Mouse (Mus musculus) brain, embryonic 14.5 days (tissue): ENCODE results near the gene Prkar2b. TPM values are rescaled to one million over a fixed set of nuclear protein-coding genes. Genes with fewer than 3 reads are reported as not detected.

Experiments used
- DNase-seq: peaks from one replicate; pipeline ENCODE4 v3.0.0-alpha.2; 2011; ENCODE audit warnings: low read depth
- CTCF ChIP-seq: fragments of 200-500 bp; IDR thresholded peaks from 2 replicates; pipeline ENCODE4 v1.5.1; 2012; ENCODE audit warnings: inconsistent platforms, mild to moderate bottlenecking, moderate library complexity, borderline replicate concordance; ENCODE audit not compliant: insufficient read depth, insufficient read length; ENCODE audit errors: extremely low read depth
- POLR2A ChIP-seq: fragments of 200-500 bp; IDR thresholded peaks from 2 replicates; pipeline ENCODE4 v1.6.1; 2012; ENCODE audit warnings: mild to moderate bottlenecking, inconsistent platforms, borderline replicate concordance; ENCODE audit not compliant: poor library complexity, insufficient read depth, insufficient read length, severe bottlenecking; ENCODE audit errors: extremely low read depth
- polyA plus RNA-seq: library from polyadenylated mRNA; depleted of rRNA; stranded (reverse); fragments of >200 nt; gene quantifications from 2 replicates; pipeline ENCODE4 v1.2.3, GENCODE M21; 2012; rRNA removed

The Prkar2b gene
- 66.0 and 93.4 TPM in 2 replicates for polyA plus RNA-seq

DNA sequence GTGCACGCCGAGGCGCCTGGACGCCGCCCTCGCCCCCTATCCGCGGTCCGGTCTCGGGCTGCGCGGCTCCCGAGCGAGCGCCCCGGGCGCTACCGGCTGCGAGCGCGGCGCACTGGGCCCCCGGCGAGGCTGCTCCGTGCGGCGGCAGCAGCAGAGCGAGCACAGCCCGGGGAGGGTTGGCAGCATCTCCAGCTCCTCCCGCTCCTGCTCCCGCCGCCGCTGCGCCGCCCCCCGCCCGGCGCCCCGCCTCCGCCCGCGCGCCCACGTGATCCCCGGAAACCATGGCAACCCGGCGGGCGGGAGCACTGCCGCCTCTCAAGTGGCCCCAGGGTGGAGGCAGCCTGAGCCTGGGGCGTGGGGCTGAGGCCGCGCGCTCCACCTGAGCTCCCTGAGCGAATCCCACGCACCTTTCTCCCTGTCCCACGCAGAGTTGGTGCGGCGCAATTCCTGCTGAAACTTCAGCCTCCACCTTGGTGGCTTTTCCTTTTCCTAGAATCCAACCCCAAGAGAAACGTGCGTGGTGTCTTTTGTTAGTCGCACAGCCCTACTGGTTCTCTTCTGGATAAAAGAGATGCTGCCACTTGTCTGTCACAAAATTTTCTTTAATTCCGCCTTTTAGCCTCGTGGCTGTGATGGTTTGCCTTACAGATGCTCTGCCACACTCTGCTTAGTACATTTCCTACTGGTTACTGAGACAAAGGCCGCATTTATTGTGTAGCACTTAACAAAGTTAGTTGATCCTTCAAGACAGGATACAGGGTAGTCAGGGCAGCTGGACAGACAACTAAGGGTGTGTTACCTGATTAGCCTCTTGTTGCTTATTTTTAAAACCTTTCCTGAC lies at the start of gene Prkar2b:
Gene Prkar2b, minus strand, starts transcription at position 207 of the 841 bp plus-strand sequence.
- TF ChIP-seq POLR2A = peak; percentile 96
- TF ChIP-seq CTCF = no peak
- DNase-seq = peak; percentile 97

DNA sequence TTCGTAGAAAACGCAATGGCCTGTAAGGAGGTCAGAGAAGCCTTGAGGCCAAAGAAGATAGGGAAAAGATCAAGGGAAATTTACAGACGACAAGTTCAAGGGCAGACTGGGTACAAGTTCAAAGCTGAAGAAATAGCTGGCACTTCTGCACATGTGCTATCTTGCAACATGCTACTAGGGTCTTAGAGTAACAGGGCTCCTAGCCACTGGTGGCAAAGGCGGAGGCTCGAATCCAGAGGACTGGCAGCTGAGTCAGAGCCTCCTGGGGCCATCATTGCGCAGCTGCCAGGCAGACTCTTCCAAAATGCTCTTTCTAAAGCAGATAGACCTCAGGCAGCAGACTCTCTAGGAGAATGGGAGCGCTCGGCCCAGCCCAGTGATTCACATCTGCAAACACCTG lies 48.1 kb upstream of the Prkar2b start:
- no peak for DNase-seq
- TF ChIP-seq CTCF (no peak), POLR2A (no peak)

DNA sequence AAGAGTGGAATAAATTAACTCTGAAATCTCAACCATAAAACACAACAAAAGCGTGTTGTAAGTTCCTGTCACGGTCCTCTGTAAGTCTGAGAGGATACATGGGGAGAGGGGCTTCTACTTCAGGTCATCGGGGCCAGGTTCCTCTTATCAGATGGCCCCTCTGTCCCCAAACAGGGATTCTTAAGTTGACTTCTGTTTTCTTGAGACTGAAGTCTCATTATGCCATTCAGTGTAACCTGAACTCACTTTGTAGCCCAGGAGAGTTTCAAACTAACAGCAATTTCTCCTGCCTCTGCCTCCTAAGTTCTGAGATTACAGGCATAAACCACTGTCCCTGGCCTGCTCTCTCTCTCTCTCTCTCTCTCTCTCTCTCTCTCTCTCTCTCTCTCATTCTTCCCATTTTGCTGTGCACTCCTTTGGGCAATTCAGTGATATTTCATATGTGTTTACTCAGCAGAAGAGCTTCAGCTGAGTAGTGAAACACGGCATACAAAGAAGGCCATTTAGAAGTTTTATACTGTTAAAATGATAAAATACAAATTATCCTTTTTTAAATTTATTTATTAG lies 43.9 kb upstream of the Prkar2b start:
- TF ChIP-seq POLR2A (no peak), CTCF (no peak)
- no peak for DNase-seq

DNA sequence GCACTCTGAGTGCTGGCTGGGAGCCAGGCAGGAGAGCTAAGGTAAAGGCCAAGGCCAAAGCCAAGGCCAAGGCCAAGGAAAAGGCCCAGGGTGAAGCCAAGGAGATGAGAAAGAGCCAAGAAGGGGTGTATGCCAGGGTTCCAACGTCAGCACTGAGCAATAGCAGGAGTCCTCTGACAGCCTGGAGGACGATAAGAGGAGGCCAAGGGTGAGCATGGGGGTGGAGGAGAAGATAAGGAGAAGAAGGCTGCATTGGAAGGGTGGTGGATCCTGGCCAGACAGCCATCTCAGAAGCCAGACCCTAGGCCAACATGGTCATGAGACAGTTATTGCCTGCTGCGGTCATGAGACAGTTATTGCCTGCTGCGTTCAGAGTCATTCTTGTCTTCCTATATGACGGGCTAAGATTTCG lies 43.4 kb upstream of the Prkar2b start:
- TF ChIP-seq CTCF = no peak
- TF ChIP-seq POLR2A = no peak
- no peak for DNase-seq

DNA sequence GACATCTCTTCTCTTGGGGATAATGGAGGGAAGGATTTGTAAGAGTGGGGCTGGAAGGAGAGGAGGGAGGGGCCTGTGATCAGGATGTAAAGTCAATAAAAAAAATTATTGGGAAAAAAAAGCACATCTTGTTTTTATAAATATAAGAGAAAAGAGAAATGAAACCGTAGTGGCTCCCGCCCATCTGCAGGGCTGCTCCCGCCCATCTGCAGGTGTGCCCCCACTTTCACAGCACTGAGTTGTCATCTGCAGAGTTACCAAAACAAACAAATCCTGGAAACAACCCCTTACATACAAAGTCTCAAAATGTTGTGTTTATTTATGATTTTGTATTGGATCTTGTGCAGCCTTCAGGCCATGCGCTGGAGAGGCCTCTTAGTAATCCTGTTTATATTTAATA lies 40.2 kb upstream of the Prkar2b start:
- TF ChIP-seq CTCF = no peak
- DNase-seq = no peak

DNA sequence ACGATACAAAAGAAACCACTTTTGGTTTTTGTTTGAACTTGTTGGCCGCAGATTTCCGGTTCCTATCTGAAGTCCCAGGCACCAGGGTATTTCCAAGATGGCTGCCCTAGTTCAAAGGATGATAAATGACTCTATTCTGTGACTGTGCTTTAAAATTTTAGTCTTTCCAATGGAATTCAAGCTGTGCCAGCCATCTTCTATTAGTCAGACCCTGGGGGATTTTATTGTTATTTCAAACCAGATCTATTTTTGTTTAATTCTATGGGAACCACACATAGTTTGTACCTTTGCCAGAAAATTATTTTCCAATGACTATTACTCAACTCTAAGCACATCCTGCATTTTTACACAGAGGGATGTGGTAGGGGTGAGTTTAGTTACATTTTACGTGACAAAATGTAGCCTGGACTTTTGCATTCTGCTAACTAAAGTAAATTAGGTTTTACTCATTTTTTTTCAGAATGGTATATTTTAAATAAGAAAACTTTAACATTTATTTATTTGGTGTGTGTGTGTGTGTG lies 38.6 kb upstream of the Prkar2b start:
- DNase-seq = no peak
- no peak for TF ChIP-seq CTCF
- TF ChIP-seq POLR2A = no peak

DNA sequence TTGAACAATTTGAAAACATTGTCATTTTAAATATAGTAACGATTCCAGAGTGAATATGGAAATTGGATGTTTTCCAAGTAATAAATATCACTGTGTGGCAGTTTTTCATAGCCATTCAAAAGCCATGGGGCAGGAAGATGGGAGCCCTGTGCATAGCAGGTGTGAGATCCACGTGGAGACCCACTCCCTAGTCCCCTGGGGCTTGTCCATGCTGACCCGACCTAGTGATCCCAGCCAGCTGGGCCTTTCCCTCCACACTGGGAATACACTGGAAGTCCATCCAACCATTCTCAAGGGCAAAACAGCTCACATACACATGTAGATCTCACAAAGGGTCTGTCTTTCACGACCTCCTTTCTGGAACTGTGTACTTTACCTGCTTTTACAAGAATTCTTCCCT lies 37.5 kb upstream of the Prkar2b start:
- no peak for DNase-seq
- no peak for TF ChIP-seq CTCF
- no peak for TF ChIP-seq POLR2A

DNA sequence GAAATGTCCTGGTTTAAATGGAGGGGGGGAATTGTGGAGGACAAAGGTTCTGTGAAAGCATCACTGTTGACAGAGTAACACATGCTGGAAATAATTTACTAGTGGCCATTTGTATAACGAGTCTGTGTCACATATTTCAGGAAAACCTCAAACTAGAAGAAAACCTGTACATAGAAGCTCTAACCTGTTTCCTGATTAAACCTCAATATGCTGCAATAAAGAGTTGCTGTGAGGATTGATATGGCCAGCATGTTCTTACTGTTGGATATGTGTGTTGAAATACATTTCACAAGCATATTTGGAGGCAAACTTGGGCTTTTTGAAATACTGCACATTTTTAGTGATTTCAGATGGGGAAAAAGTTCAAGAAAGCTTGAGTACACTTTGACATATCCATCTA lies 36.0 kb upstream of the Prkar2b start:
- no peak for DNase-seq
- no peak for TF ChIP-seq CTCF
- TF ChIP-seq POLR2A = no peak

DNA sequence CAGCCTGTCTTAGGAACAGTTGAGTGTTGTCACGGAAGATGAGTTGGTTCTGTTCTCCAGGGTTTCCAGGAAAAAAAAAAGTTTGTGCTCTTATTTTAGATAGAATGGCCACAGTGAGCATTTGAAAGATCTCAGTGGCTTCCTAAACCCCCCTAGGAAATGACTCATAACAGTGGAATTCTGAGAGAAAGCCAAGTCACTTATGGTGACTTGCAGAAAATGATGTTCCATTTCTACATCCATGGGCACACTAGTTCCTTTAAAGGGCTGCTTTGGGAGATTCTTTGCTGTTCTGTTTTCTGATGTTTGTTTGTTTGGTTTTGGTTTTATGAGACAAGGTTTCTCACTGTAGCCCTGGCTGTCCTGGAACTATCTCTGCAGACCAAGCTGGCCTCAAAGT lies 34.1 kb upstream of the Prkar2b start:
- no peak for DNase-seq
- no peak for TF ChIP-seq POLR2A
- no peak for TF ChIP-seq CTCF

DNA sequence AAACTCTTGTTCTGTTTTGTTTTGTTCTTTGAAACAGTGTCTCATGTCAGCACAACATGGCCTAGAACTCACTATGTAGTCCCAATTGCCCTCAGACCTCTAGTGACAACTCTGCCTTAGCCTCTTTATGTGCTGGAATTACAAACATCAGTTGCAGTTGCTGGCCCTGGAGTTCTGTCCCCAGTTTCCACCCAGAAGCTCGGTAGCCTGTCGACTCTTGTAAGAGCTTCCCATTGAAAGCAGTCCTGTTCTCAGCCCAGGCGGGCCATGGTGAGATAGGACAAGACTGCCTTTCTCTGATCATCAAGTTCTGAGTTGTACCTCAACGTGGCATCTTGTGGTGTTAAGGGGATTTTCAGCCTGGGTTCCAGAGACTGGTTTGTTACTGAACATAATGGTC lies 31.4 kb upstream of the Prkar2b start:
- DNase-seq = no peak
- no peak for TF ChIP-seq POLR2A
- no peak for TF ChIP-seq CTCF

DNA sequence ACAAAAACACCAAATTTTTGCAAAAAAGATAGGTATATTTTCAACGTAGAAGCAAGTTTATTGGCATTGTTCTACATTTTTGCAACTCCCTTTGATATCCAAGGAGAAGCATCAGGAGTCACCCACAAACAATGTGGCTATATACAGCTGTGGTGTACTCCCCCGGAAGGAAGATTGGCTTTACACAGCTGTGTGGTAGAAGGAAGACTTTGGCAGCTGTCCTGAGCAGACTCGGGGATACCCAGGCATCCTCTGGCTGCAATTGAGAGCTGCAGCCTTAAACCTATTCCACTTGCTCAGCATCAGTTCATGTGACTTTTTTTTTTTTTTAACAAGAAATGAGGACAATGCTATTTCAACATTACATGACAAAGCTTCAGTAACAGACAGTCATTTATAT lies 27.5 kb upstream of the Prkar2b start:
- DNase-seq = no peak
- TF ChIP-seq CTCF (no peak), POLR2A (no peak)

DNA sequence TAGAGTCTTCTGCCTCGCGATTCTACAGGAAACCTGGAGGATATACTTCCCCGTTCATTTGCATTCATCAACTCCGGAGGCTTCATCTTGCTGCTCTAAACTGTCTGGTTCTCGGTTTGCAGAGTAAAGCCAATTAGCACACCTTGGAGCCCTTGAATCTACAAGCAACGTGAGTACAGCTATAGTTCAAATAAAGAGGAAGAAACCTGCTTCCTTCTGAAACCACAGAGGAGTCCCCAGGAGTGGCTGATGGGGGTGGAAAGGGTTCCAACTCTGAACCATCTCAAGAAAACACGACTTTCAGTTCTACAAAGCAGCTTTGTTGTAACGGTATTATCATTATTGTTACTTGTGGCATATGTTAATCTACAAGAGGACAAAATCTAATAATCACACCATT lies 26.2 kb upstream of the Prkar2b start:
- no peak for DNase-seq
- TF ChIP-seq CTCF (no peak), POLR2A (no peak)

DNA sequence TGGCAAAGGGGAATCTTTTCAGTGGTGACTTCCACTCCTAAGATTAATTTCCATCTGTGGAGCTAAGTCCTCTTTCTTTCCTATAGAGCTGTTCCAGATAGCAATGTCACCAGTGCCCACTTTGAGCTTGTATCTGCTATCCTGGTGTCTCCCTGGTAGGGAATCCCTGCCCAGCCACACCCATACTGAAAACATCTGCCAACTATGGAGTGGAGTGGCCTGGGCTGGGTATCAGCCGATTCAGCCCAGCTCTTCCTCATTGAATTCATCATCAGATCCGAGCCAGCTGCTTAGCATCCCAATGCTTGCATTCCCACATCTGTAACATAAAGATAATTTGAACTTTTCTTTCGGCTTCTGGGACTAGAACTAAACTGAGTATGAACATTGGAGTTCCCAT lies 25.8 kb upstream of the Prkar2b start:
- DNase-seq = no peak
- TF ChIP-seq CTCF = no peak
- no peak for TF ChIP-seq POLR2A
